Mouse (Mus musculus) embryonic facial prominence, embryonic 14.5 days (tissue): ENCODE results near the gene Ebf4. TPM values are rescaled to one million over a fixed set of nuclear protein-coding genes. Genes with fewer than 3 reads are reported as not detected.
A peak's percentile ranks its signal among the peaks of the same experiment; 100 is the strongest.

Experiments
- ATAC-seq: fragments of 200-750 bp; cut with Nextera tagmentation; 2 replicates; pipeline ENCODE4 v1.8.0; 2017; ENCODE audit warnings: low read depth, moderate number of reproducible peaks, moderate TSS enrichment
- DNase-seq: peaks from one replicate; pipeline ENCODE4 v3.0.0-alpha.2; 2015; ENCODE audit warnings: low spot score
- H3K27ac ChIP-seq: fragments of 300-500 bp; sonication (generic); replicated peaks from 2 replicates; pipeline ENCODE4 v1.5.1; 2014; ENCODE audit warnings: low read depth, mild to moderate bottlenecking, low read length, moderate library complexity
- H3K27me3 ChIP-seq: fragments of 300-500 bp; sonication (generic); replicated peaks from 2 replicates; pipeline ENCODE4 v1.6.1; 2014; ENCODE audit warnings: low read length; ENCODE audit not compliant: control insufficient read depth, insufficient read depth
- H3K36me3 ChIP-seq: fragments of 300-500 bp; sonication (generic); 2 replicates; pipeline ENCODE4 v1.6.1; 2014; ENCODE audit warnings: low read length, mixed read lengths; ENCODE audit not compliant: control insufficient read depth, insufficient read depth
- H3K4me1 ChIP-seq: fragments of 300-500 bp; sonication (generic); 2 replicates; pipeline ENCODE4 v1.6.1; 2014; ENCODE audit warnings: antibody characterized with exemption, low read length; ENCODE audit not compliant: control insufficient read depth, insufficient read depth
- H3K4me2 ChIP-seq: fragments of 300-500 bp; sonication (generic); 2 replicates; pipeline ENCODE4 v1.6.1; 2014; ENCODE audit warnings: low read depth, mild to moderate bottlenecking, low read length, moderate library complexity, mixed read lengths
- H3K4me3 ChIP-seq: fragments of 300-500 bp; sonication (generic); 2 replicates; pipeline ENCODE4 v1.5.1; 2014; ENCODE audit warnings: low read depth, mild to moderate bottlenecking, low read length
- H3K9ac ChIP-seq: fragments of 300-500 bp; sonication (generic); 2 replicates; pipeline ENCODE4 v1.6.1; 2014; ENCODE audit warnings: low read depth, mild to moderate bottlenecking, low read length, moderate library complexity, mixed read lengths
- H3K9me3 ChIP-seq: fragments of 300-500 bp; sonication (generic); 2 replicates; pipeline ENCODE4 v1.6.1; 2016; ENCODE audit warnings: low read length; ENCODE audit not compliant: control insufficient read depth
- WGBS: fragments of 180-500 bp; shearing (Covaris S2); extraction: QIAGEN DNeasy Blood & Tissue Kit; methylation state at CpG from one replicate; pipeline ENCODE4 v1.1.7; 2014; 5-methylcytosine and 5-hydroxymethylcytosine counted together
- polyA plus RNA-seq: library from polyadenylated mRNA; unstranded; fragments of >200 nt; fragmentation: Nextera tagmentation; extraction: Ambion mirVana; gene quantifications from 2 replicates; pipeline ENCODE4 v1.2.1, GENCODE M21; 2014

Gene Ebf4
- polyA plus RNA-seq, 1 experiment from 2014 or later: 4.2 TPM

GRCm38 (mm10) chr2:130400046-130400445 is 105.1 kb downstream of the Ebf4 start:
- H3K9ac ChIP-seq: no peak overlapping the region
- no peaks in the 10 kb centered on the region for H3K9me3 ChIP-seq
- 0 out of 2 replicates have a peak, but pooled peaks cover 6% of the 10 kb centered on the region for H3K36me3 ChIP-seq
- no peak for DNase-seq
- H3K27me3 ChIP-seq: no peaks in the 10 kb centered on the region
- H3K4me1 ChIP-seq: peaks cover 6% of the 10 kb centered on the region
- no peak for ATAC-seq
- no peak overlapping the region for H3K4me2 ChIP-seq
- no peak overlapping the region for H3K27ac ChIP-seq
- no peak overlapping the region for H3K4me3 ChIP-seq
- WGBS: 82% methylated on average over 1 of the region's 1 CpGs

- no peak overlapping the region for H3K9ac ChIP-seq
- peaks cover 6% of the 10 kb centered on the region for H3K4me1 ChIP-seq
- no peaks in the 10 kb centered on the region for H3K36me3 ChIP-seq
- no peak for DNase-seq
- no peak for ATAC-seq
- no peak overlapping the region for H3K4me2 ChIP-seq
- H3K27ac ChIP-seq: no peak overlapping the region
- 81% methylated on average over 4 of the region's 4 CpGs for WGBS
- no peaks in the 10 kb centered on the region for H3K9me3 ChIP-seq
- H3K27me3 ChIP-seq: no peaks in the 10 kb centered on the region
- H3K4me3 ChIP-seq: no peak overlapping the region
These were observed 106.9 kb downstream of the Ebf4 start for GRCm38 (mm10) chr2:130401891-130402290.

GRCm38 (mm10) chr2:130404939-130405338 is 110.0 kb downstream of the Ebf4 start, which contains the start of the genes Gm28372 and 1700020A23Rik:
Gm28372 (plus strand) TSS chr2:130405239.
1700020A23Rik (plus strand) TSS chr2:130405259.
- no peak within 1 kb of the TSS for H3K27ac ChIP-seq
- H3K4me1 ChIP-seq: peaks cover 12% of the 10 kb centered on the region
- no peaks in the 10 kb centered on the region for H3K36me3 ChIP-seq
- no peak for DNase-seq
- no peak within 1 kb of the TSS for H3K9ac ChIP-seq
- 79% methylated on average over 1 of the region's 1 CpGs for WGBS
- H3K27me3 ChIP-seq: no peaks in the 10 kb centered on the region
- ATAC-seq: no peak
- no peak within 1 kb of the TSS for H3K4me2 ChIP-seq
- H3K9me3 ChIP-seq: no peaks in the 10 kb centered on the region
- no peak within 1 kb of the TSS for H3K4me3 ChIP-seq

- Histone ChIP-seq H3K36me3 (no peaks in the 10 kb centered on the region), H3K9me3 (no peaks in the 10 kb centered on the region), H3K9ac (no peak within 1 kb of the TSS), H3K27me3 (no peaks in the 10 kb centered on the region), H3K4me1 (peaks cover 12% of the 10 kb centered on the region), H3K4me2 (no peak within 1 kb of the TSS), H3K4me3 (no peak within 1 kb of the TSS), H3K27ac (no peak within 1 kb of the TSS)
- DNase-seq (no peak), ATAC-seq (no peak)
- 64% methylated on average over 1 of the region's 2 CpGs for WGBS
These were observed 111.2 kb downstream of the Ebf4 start, which contains the start of gene Tmem239 for GRCm38 (mm10) chr2:130406178-130406577. Tmem239 (plus strand) TSS chr2:130406478.

GRCm38 (mm10) chr2:130408194-130408593 is 113.2 kb downstream of the Ebf4 start:
- peak overlapping the region; percentile 23; the same call in 1 of the 2 replicates for H3K27ac ChIP-seq
- H3K4me1 ChIP-seq: peaks cover 17% of the 10 kb centered on the region
- H3K27me3 ChIP-seq: no peaks in the 10 kb centered on the region
- no peak overlapping the region for H3K4me2 ChIP-seq
- DNase-seq (peak; percentile 85), ATAC-seq (peak; percentile 69)
- 5% methylated on average over 6 of the region's 6 CpGs for WGBS
- no peak overlapping the region for H3K4me3 ChIP-seq
- H3K9ac ChIP-seq: no peak overlapping the region
- H3K9me3 ChIP-seq: no peaks in the 10 kb centered on the region
- H3K36me3 ChIP-seq: no peaks in the 10 kb centered on the region

GRCm38 (mm10) chr2:130411558-130412495 is 116.9 kb downstream of the Ebf4 start:
- H3K9me3 ChIP-seq: no peaks in the 10 kb centered on the region
- no peak overlapping the region for H3K4me3 ChIP-seq
- H3K27ac ChIP-seq: peak overlapping the region; percentile 78
- H3K9ac ChIP-seq: no peak overlapping the region
- no peak overlapping the region for H3K4me2 ChIP-seq
- H3K27me3 ChIP-seq: no peaks in the 10 kb centered on the region
- H3K4me1 ChIP-seq: peaks cover 17% of the 10 kb centered on the region
- ATAC-seq: peak; percentile 88
- peak; percentile 90 for DNase-seq
- WGBS: 33% methylated on average over 16 of the region's 16 CpGs
- H3K36me3 ChIP-seq: no peaks in the 10 kb centered on the region

- H3K27ac ChIP-seq: peak overlapping the region; percentile 68
- ATAC-seq (no peak), DNase-seq (no peak)
- 82% methylated on average over 3 of the region's 3 CpGs for WGBS
- no peaks in the 10 kb centered on the region for H3K36me3 ChIP-seq
- H3K4me2 ChIP-seq: no peak overlapping the region
- peaks cover 16% of the 10 kb centered on the region for H3K4me1 ChIP-seq
- H3K27me3 ChIP-seq: no peaks in the 10 kb centered on the region
- H3K9ac ChIP-seq: no peak overlapping the region
- H3K9me3 ChIP-seq: no peaks in the 10 kb centered on the region
- no peak overlapping the region for H3K4me3 ChIP-seq
These were observed 117.8 kb downstream of the Ebf4 start for GRCm38 (mm10) chr2:130412775-130413174.

- no peaks in the 10 kb centered on the region for H3K9me3 ChIP-seq
- peaks cover 5% of the 10 kb centered on the region; the same call in 1 of the 2 replicates for H3K4me1 ChIP-seq
- no peak overlapping the region for H3K4me3 ChIP-seq
- WGBS: 79% methylated on average over 6 of the region's 6 CpGs
- H3K4me2 ChIP-seq: no peak overlapping the region
- ATAC-seq (no peak), DNase-seq (no peak)
- no peaks in the 10 kb centered on the region for H3K27me3 ChIP-seq
- no peak overlapping the region for H3K27ac ChIP-seq
- peaks cover 9% of the 10 kb centered on the region for H3K36me3 ChIP-seq
- H3K9ac ChIP-seq: no peak overlapping the region
These were observed 119.3 kb downstream of the Ebf4 start for GRCm38 (mm10) chr2:130414094-130414856.
